Mouse (Mus musculus): ENCODE results near the gene Ltbp4. TPM values are rescaled to one million over a fixed set of nuclear protein-coding genes. Genes with fewer than 3 reads are reported as not detected.

Gene Ltbp4
- total and polyA plus RNA-seq, 3 experiments: 0.43 to 2.6 (median 1.5) TPM

DNA sequence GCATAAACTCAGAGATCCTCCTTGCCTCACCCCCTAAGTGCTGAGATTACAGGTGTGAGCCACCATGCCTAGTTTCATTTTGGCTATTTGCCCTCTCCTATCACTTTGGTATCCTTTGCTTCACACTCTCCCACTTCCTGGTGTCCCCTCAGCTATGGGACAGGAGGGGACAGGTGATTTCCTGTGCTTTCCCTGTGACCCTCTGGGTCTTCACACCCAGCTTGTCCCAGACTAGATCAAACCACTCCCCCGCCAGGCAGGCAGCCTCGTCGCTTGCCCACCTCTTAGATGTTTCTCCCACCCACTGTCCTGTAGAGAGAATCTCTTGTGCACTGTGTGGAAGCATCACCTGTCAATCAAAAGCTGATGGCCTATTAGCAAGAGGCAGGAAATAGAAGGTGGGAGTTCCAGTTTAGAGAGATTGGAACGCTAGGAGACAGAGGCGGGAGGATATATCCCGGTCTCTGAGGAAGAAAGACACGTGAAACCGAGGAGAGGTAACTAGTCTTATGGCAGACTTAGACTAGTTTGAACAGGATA is 26.4 kb downstream of the Ltbp4 start:
- no peak for DNase-seq (ENCODE audit: extremely low read depth)
- Histone ChIP-seq H3K4me1 (ENCODE audit: control insufficient read depth in 1 of 2, insufficient read depth in 2 of 2) (peaks cover 0 to 2% of the 10 kb centered on the region in 2 experiments; a peak in 2 of 4 replicates), H3K79me2 (replicated peaks; ENCODE audit: control insufficient read depth, extremely low read depth, insufficient read depth, poor library complexity, severe bottlenecking) (no peaks in the 10 kb centered on the region), H3K4me2 (ENCODE audit: insufficient read depth, low read depth, poor library complexity, severe bottlenecking) (no peak overlapping the region), H3K36me3 (replicated peaks in 1 of 2; ENCODE audit: control insufficient read depth in 1 of 2, insufficient read depth in 1 of 2, low read length in 1 of 2) (no peaks in the 10 kb centered on the region), H3K4me3 (replicated peaks in 1 of 3; ENCODE audit: low read depth in 2 of 3, low read length in 2 of 3, poor library complexity in 1 of 3) (no peak overlapping the region), H3K27me3 (replicated peaks) (peaks cover 19% of the 10 kb centered on the region), H3K9ac (ENCODE audit: insufficient read depth, low read depth) (no peak overlapping the region), H3K9me3 (replicated peaks; ENCODE audit: low read length) (peaks cover 19% of the 10 kb centered on the region), H3K27ac (ENCODE audit: insufficient read depth, low read depth) (no peak overlapping the region)
- TF ChIP-seq MXI1 (IDR thresholded peaks at IDR 0.05; ENCODE audit: low read depth, low read length): no peak
- no peak for TF ChIP-seq TBP (conservative IDR thresholded peaks at IDR 0.05; ENCODE audit: low read depth, low read length)
- no peak for TF ChIP-seq ZNF384 (IDR thresholded peaks at IDR 0.05; ENCODE audit: low read depth, low read length)
- no peak for TF ChIP-seq POLR2A (IDR thresholded peaks at IDR 0.05; ENCODE audit: low read depth, low read length)
- no peak for TF ChIP-seq SMC3 (IDR thresholded peaks at IDR 0.05; ENCODE audit: low read depth, low read length)
- TF ChIP-seq POLR2AphosphoS2 (IDR thresholded peaks at IDR 0.05; ENCODE audit: low read depth, low read length): no peak
- no peak for TF ChIP-seq EP300 (IDR thresholded peaks at IDR 0.05; ENCODE audit: low read length)
- TF ChIP-seq RCOR1 (conservative IDR thresholded peaks at IDR 0.05; ENCODE audit: low read depth, low read length): no peak
- no peak for TF ChIP-seq CHD2 (IDR thresholded peaks at IDR 0.05; ENCODE audit: low read length)
- no peak for TF ChIP-seq JUND (conservative IDR thresholded peaks at IDR 0.05; ENCODE audit: low read depth, low read length)
- TF ChIP-seq ZKSCAN1 (IDR thresholded peaks at IDR 0.05; ENCODE audit: borderline replicate concordance, low read depth, low read length): no peak
- TF ChIP-seq RAD21 (IDR thresholded peaks at IDR 0.05; ENCODE audit: low read depth, low read length): no peak
- no peak for TF ChIP-seq MAZ (IDR thresholded peaks at IDR 0.05; ENCODE audit: low read depth, low read length)
- TF ChIP-seq CTCF (conservative IDR thresholded peaks at IDR 0.05 in 1 of 2, IDR thresholded peaks at IDR 0.05 in 1 of 2; ENCODE audit: low read depth in 2 of 2, low read length in 2 of 2): no peak
- TF ChIP-seq MAX (IDR thresholded peaks at IDR 0.05; ENCODE audit: low read length): no peak
- no peak for TF ChIP-seq PAX5 (IDR thresholded peaks at IDR 0.05; ENCODE audit: low read length)
- no peak for TF ChIP-seq CHD1 (IDR thresholded peaks at IDR 0.05; ENCODE audit: low read depth, low read length)
- no peak for TF ChIP-seq KAT2A (IDR thresholded peaks at IDR 0.05; ENCODE audit: insufficient replicate concordance, low read length)
- no peak for TF ChIP-seq ZC3H11A (IDR thresholded peaks at IDR 0.05; ENCODE audit: low read depth, low read length)
- in situ Hi-C loops (cut with MboI; ENCODE audit: low pct_ligation_motif_present, low pct_unique_long_range_greater_than_20kb, low sequenced_read_pairs) (no loop called here), dilution Hi-C loops (cut with MboI; ENCODE audit: extremely low pct_ligation_motif_present, extremely low pct_unique_long_range_greater_than_20kb, low sequenced_read_pairs) (no loop called here)

DNA sequence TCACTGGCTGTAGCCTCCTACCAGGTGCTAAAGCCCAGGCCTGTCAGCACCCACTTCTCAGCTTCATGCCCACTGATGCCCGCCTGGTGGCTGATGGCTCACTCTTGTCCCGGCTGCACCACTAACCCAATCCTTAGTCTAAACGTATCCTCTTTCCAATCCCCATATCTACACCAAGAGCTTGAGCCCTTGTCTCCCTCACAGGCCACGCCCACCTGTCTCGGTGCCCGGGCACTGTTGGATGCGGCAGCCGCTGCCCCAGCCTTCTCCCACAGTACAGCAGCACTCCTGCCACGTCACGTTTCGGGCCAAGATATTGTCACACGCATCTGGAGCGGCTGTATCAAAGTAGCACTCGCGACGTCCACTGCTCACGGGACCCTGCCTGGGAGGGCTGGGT is 27.2 kb downstream of the Ltbp4 start:
- H3K36me3 ChIP-seq (replicated peaks in 1 of 2; ENCODE audit: control insufficient read depth in 1 of 2, insufficient read depth in 1 of 2, low read length in 1 of 2): no peaks in the 10 kb centered on the region
- H3K27me3 ChIP-seq (replicated peaks): peaks cover 20% of the 10 kb centered on the region
- H3K27ac ChIP-seq (ENCODE audit: insufficient read depth, low read depth): no peak overlapping the region
- H3K79me2 ChIP-seq (replicated peaks; ENCODE audit: control insufficient read depth, extremely low read depth, insufficient read depth, poor library complexity, severe bottlenecking): no peaks in the 10 kb centered on the region
- H3K4me1 ChIP-seq (ENCODE audit: control insufficient read depth in 1 of 2, insufficient read depth in 2 of 2): peaks cover 0 to 2% of the 10 kb centered on the region in 2 experiments; a peak in 2 of 4 replicates
- no peak overlapping the region for H3K9ac ChIP-seq (ENCODE audit: insufficient read depth, low read depth)
- no peak for TF ChIP-seq GABPA (IDR thresholded peaks at IDR 0.05; ENCODE audit: insufficient replicate concordance, low read depth, low read length)
- no peak for TF ChIP-seq JUN (IDR thresholded peaks at IDR 0.05; ENCODE audit: insufficient read depth, low read depth, low read length)
- TF ChIP-seq KAT2A (IDR thresholded peaks at IDR 0.05; ENCODE audit: insufficient replicate concordance, low read length): no peak
- TF ChIP-seq CHD2 (IDR thresholded peaks at IDR 0.05; ENCODE audit: low read length): no peak
- dilution Hi-C loops (cut with MboI; ENCODE audit: extremely low pct_ligation_motif_present, extremely low pct_unique_long_range_greater_than_20kb, low sequenced_read_pairs): no loop called here
- in situ Hi-C loops (cut with MboI; ENCODE audit: low pct_ligation_motif_present, low pct_unique_long_range_greater_than_20kb, low sequenced_read_pairs): no loop called here
- peaks cover 19% of the 10 kb centered on the region for H3K9me3 ChIP-seq (replicated peaks; ENCODE audit: low read length)
- H3K4me2 ChIP-seq (ENCODE audit: insufficient read depth, low read depth, poor library complexity, severe bottlenecking): no peak overlapping the region
- H3K4me3 ChIP-seq (replicated peaks in 1 of 3; ENCODE audit: low read depth in 2 of 3, low read length in 2 of 3, poor library complexity in 1 of 3): no peak overlapping the region
- no peak for DNase-seq (ENCODE audit: extremely low read depth)
